Mouse (Mus musculus) T-helper 1 cell (primary cell): ENCODE results near the gene Inpp4a.

Source experiments
- in situ Hi-C: fragments of 300-600 bp; cut with MboI, MseI; formaldehyde crosslinking; loops from one replicate; pipeline ENCODE4 v1.15.1; 2025; ENCODE audit warnings: high pct_unique_total_duplicates

Inpp4a gene

DNA sequence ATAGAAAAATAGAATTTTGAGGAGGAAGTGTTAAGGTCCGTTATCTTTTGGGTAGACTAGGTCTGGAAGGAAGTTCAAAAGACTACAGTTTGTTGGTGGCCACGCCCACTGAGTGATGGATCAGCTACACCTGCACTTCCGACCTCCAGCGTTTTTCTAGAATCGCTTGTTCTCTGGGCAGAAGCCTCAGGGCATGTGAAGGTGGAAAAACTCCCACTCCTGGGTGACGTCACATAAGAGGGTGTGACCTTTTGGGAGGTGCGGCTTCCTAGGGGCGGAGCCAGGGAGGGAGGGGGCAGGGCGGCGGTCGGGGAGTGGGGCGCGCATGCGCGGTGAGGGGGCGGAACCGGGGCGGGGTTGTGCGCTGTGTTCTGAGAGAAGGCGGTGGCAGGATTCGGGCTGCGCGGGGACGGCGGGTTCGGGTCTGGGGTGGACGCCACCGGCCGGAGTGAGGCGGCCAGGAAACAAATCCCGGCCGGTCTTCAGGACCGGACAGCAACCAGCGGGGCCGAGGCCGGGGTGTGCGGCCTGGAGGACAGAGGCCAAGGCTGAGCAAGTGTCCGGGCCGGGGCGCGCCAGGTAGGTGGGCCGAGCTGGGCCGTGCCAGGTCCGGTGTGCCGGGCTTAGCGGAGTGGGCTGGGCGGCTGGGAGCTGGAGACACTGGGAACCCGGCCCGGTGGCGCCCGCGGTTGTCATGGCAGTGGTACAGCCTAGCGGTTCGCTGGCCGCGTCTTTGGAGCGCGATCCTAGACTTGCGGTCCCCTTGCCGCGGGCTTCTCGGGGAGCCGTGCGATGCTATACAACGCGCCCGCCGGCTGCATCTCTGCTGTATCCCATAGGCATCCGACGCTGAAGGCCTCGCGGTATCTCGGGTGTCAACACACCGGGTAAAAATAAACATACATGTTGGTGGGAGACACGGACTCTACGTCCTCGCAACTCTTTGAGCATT is at the start of gene Inpp4a:
Inpp4a (plus strand) TSS at position 326 of the 952 bp plus-strand sequence.
- in situ Hi-C loops, result loop anchor here (10.0 kb wide), 1 partner anchor 975 kb away; no protein-coding TSS in a partner anchor

DNA sequence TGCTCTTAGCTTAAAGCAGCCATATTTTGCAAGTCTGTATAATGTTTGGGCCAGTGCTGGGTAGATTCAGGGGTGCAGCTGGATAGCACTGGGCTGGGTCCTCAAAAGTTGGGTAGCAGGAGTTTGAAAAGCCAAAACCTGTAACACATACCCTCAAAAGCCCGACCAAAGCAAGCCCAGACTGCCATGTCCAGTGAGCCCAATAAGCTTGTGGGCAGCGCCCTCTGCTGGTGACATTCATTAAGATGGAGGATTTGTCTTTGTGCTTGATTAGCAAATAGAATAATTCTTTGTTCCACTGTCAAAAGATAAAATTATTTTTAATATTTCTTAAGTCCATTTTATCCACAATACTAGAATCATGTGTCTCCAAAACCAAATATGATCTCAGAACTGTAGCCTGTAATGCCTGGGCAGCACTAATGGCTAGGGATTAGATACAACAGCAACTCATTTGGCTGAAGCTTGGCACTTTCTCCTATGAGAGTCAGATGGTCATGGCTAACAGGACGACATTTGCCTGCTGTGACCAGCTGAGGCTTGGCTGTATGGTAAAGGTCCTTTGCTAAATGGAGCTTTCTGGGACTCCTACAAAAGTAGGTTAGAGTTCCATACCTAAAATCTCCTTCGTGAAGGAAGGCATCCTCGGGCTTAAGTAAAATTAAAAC is 48.9 kb upstream of the Inpp4a start:
- in situ Hi-C loops, result loop anchor here (5.0 kb wide), 1 partner anchor 458 kb away; no protein-coding TSS in a partner anchor

DNA sequence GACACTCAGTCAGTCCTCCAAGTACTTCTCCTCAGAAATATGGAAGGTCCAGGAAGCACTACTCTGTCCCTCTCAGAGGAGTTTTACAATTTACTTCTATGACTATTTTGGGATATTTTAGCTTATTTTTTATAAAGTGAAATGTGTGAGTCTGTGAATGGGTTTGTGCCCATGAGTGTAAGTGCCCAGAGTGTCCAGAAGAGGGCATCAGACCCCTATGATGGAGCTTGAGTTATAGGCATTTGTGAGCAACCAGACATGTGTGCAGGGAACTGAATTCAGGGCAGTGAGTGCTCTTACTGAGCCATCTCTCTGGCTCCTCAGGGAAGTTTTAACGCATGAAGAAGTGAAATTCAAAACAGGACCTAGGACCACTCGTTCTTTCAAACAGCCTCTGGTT is 41.2 kb upstream of the Inpp4a start:
- in situ Hi-C loops, result no loop called here

DNA sequence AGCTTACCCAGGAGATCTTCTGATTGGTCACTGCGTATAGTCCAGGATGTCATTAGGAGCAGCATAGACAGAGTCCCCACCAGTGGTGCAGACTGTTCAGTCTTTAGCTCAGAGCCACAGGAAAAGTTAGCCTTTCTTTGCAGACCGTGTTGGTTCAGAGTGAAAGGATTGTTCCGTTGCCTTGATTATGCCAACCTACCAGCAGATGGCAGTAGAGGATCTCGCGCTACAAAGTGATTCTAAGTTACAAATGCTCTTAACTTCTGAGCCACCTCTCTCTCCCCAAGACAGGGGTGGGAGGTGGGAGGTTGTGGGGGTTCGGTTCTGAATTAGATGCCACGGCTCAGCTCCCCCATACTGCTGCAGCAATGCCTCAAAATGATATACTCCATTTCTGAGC is 27.2 kb upstream of the Inpp4a start:
- in situ Hi-C loops, result loop anchor here (5.0 kb wide), 2 partner anchors 130 to 360 kb away; no protein-coding TSS in a partner anchor

DNA sequence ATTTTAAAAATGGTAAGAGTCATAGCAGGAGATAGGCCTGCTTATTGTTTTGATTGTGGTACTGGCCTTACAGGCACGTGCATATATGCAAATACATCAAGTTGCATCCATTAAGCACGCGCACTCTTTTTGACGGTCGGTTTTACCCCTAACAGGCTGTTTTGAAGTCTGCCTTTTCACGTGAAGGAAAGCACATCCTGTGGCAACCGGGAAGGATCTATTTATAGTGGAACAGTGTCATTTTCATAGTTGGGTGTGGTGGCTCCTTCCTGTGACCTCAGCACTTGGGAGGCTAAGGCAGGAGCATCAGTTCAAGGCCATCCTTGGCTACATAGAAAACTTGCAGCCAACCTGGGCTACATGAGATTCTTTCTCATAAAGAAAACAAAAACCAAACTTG is 13.1 kb upstream of the Inpp4a start:
- in situ Hi-C loops, result no loop called here

DNA sequence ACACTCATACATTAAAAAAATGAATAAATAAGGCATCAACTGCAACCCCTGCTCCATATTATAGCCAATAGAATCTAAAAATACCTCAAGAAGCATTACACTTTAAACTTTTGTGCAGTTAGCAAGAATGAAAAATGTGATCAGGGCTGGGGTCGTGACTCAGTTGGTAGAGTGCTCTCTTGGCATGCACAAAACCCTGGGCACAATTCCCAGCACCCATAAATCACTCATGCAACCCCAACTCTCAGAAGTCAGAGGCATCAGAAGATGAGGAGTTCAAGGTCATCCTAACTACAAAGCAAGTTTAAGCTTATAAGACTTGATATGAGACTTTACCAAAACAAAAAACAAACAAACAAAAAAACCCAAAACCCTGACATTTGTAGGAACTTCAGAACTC is 11.9 kb upstream of the Inpp4a start:
- in situ Hi-C loops, result no loop called here

DNA sequence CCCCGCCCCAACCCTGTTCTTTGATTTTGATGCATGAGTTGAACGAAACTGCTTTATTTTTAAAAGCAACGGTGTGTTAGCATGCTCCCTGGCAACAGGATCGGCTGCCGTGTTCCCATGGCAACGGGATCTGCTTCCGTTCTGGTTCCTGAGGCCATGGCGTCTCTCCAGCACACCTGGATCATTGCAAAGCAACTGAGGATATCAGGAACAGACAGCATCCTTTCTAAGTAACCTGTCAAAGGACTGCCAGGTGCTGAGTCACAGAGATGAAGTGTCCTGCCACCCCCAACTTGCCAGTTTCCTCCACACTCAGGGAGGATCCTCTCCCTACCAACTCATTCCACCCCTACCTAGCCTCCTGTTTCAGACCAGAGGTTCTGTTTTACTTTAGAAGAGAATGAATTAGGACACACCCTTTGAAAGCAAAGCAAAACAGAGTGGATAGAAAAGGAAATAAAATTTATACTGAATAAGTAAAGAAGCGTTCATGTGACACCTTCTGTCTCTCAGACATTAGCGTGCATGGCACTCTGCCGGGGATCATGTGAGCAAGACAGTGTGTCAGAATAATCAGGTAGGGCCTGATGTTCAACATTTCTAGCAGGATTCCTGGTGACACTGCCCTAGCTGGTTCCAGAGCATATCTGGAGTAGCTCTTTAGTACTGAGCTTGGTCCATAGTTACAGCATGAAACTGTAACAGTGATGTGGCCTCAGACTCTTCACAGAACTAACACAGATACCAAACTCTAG is 11.3 kb upstream of the Inpp4a start:
- in situ Hi-C loops, result no loop called here

DNA sequence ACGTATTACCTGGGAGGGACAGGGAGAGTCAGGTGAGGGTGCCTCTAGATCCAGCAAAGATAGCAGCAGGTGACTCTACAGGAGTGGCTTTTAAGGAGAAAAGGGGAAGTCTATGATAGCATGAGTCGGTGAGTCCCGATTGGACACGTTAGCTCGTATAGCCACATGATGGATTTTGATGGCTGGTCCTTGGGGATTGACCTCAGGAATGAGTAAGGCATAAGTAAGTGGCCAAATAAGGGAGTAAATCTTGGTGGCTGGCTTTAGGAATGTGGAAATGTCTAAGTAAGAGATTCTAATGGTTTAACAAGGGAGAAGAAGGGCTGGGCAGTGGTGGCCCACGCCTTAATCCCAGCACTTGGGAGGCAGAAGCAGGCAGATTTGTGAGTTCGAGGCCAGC is 10.7 kb upstream of the Inpp4a start:
- in situ Hi-C loops, result no loop called here

DNA sequence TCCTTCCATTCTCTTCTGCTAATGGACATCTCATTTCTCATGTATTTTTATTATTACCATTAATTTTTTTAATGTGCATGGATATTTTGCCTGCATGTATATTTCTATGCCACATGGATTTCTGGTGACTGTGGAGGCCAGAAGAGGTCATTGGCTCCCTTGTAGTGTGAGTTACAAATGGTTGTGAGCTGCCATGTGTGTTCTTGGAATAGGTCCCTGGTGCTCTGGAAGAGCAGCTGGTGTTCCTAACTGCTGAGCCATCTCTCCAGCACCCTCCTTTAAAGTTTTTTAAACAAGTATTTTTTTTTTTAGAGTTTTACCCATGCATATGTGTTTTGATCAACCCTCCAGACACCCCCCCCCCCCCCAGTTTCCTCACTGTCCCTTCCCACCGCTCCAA is 3.3 kb upstream of the Inpp4a start:
- in situ Hi-C loops, result no loop called here

DNA sequence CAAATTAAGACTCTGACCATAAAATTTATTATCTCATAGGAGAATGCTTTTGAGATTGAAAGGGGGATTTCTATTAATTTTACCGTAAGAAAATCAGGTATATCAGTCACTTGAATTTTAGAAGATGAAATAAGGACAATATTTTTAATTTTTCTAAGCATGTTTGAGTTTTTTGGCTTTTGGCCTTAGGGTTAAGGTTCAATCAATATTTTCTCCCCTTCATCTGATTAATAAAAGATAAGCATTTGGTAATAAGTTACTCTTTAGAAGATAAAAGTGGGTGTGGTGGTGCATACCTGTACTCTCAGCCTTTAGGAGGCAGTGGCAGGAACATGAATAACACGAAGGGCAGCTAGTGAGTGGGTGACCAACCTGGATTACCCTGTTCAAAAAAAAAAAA is 761 bp upstream of the Inpp4a start:
- in situ Hi-C loops, result no loop called here

DNA sequence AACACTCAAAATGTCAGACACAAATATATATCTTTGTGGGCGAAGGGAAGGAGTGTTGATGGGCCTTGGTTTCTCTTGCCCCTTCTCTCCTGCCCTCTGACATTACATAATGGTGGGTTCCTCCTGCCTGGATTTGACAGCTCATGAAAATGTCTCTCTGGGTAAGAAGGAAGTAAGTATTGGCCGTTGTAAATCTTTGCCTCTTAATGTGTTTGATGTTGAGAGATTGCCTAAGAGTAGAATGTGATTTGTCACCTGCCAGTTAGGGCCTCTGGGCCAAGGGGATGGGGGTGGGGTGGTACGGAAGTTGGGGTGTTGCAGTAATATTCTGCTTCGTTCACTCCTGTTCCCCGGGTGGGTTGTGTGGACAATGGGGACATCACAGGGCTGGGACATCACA is 985 bp downstream of the Inpp4a start:
- in situ Hi-C loops, result loop anchor here (10.0 kb wide), 1 partner anchor 976 kb away; no protein-coding TSS in a partner anchor

DNA sequence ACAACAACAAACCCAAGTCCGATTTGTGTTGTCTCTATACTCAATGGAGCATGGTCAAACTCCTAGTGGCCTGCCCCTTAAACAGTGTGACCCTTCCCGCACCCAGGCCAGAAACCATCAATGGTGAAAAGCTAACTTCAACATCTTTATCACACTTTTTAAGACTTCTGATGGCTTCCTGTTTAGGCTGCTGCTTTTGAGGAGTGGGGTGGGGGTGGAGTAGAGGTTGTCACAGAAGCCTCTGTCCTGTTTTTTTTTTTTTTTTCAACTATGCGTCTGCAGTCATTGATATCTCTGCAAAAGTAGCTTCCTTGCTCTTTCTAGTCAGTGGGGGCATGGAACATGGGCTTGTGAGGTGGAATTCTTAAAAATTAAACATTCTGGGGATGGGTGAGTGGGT is 3.1 kb downstream of the Inpp4a start:
- in situ Hi-C loops, result loop anchor here (10.0 kb wide), 1 partner anchor 978 kb away; no protein-coding TSS in a partner anchor

DNA sequence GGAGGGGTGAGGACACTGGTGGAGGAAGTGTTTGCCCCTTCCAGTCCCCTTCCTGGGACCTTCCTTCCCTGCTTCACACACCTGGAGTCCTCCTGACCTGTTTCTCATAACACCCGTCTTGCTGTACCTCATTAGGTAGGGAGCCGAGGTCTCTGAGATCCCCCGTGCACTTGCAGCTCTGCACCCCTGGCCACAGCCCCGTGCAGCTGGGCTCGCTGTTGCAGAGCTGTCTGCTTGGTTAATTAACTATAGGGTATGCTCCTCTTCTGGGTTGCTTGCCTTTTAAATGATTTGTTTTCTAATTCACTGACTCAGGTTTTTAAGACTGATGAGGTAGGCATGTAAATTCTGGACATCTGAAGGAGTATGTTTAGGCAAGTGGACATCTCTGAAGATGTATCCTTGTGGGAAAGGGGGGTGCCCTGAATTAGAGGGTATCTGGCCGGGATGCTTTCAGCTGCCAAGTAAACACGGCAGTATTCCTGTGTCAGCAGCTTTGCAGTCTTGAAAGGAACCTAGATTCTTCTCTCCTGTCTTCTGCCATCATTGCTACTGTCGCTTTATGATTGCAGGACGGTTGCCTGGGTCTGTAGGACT is 6.1 kb downstream of the Inpp4a start:
- in situ Hi-C loops, result loop anchor here (10.0 kb wide), 1 partner anchor 981 kb away; no protein-coding TSS in a partner anchor

DNA sequence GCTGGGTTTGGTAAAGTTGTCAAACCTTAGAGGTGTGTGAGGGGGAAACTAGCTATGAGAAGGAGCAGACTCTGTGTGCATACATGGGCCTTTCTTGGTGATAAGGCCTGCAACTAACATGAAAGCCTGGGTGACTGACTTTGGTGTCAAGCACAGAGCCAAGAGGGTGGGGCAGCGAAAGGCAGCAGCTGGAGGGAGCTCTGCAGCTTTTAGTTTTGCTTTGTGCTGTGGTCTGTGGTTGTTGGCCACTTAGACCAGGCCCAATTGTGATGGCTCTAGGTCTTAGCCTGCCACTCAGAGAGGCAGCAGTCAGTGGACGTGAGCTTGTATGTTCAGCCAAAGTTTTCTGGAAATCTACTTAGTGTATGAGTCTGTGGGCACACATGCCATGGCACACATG is 7.9 kb downstream of the Inpp4a start:
- in situ Hi-C loops, result loop anchor here (10.0 kb wide), 1 partner anchor 983 kb away; no protein-coding TSS in a partner anchor

DNA sequence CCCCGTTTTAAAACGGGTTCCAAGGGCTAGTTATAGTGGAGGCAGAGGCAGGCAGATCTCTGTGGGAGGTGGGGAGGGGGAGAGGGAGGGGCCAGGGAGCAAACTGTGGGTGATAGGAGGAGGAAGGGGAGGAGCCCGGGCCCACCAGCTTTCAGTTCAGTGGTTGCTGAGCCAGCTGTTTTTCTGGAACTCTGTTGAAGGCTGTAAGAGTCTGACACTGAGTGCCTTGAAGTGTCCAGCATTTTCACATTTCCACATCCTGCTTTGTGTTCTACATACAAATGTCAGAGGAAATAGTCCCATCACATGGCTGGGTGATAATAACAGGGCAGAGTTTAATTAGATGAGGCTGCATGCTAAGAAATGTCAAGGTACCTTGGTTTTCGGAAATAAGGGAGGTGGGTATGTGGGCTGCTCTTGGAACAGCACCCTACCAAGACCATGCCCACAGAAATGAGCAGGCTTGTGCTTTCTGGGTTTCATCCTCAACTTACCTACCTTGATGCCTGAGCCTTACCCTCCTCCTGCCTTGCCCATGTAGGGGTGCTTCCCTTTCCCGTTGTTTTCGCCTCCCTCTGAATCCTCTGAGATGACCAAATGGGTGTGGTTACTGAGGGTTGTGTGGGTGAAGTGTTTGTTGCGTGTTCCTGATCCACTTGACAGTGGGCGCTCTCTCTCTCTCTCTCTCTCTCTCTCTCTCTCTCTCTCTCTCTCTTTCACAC is 8.5 kb downstream of the Inpp4a start:
- in situ Hi-C loops, result loop anchor here (10.0 kb wide), 1 partner anchor 983 kb away; no protein-coding TSS in a partner anchor

DNA sequence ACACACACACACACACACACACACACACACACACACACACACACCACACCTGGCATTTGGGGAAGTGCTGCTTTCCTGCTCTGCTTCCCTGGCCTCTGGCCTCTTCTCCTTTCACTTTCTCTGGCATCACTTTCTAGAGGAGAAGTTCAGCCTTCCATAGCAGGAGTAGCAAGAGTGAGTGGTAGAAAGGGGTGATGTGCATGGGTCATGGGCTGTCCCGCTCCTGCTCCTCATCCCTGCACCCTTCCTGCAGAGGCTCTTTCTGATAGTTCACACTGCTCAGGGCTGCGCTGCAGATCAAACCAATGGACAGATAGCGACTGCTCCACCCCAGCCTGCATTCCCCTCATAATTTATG is 9.1 kb downstream of the Inpp4a start:
- in situ Hi-C loops, result loop anchor here (10.0 kb wide), 1 partner anchor 984 kb away; no protein-coding TSS in a partner anchor

DNA sequence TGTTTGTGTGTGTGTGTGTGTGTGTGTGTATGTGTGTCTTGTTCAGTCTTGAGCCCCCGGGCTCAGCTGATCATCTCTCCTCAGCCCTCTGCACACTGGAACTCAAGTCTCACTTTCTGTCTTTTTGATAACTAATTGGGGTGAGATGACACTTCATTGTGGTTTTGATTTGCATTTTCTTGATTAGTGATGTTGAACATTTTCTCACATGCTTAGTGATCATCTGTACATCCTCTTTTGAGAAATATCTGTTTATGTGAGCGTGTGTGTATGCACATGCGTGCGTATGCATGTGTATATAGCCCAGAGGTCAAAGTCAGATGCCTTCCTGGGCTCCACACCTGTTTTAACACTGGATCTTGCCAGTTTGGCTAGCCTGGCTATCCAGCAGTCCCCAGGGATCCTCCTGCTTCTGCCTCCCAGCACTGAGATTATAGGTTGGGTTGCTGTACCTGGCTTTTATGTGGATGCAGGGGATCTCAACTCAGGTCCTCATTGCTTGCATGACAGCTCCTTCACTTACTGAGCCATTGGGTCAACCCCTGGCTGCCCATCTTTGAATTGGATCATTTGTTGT is 10.4 kb downstream of the Inpp4a start:
- in situ Hi-C loops, result loop anchor here (10.0 kb wide), 1 partner anchor 985 kb away; no protein-coding TSS in a partner anchor

DNA sequence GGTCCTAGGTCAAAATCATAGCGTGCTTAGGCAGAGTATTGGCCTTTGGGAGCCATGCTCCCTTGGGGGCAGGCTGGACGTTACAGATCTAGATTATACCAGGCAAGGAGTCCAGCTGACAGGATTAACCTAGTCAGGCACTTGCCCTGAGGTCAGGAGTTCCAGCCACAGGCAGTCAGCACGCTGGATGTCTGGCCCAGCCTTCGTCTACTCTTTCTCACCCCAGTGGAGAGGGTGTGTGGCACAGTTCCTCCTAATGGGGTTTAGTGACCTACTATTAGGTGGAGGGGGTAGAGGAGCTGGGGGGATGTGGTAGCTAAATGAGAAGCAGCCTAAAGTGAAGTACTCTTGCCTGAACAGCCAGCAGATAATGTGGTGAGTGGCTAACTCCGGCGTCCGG is 14.7 kb downstream of the Inpp4a start:
- in situ Hi-C loops, result no loop called here

DNA sequence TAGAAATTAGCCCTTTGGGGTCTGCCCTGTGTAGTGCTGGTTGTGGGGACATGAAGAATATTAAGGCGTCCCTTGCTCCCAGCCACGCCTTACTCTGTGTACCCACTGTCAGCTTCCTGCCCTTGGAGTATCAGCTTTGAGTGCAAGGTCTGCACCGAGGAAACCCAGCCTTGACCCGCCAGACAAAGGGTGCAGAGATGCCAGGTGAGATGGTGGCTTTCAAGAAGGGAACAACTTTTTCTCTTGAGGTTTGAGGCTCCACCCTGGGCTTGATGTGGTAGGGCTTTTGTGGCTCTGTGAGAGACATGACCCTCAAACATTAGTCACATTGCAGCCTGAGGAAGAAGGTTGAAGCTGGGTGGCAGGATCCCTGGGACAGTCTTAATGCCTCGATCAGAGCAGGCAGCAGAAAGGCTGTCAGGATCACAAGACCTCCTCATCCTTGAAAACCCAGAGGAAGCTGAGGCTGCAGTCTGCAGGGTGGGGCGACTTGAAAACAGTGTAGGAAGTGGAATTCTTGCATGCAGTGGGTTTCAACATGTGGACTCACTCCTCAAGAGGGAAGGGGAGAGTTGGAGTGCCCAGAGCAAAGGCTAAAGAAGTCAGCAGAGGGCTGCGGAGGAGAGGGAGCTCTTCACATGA is 18.1 kb downstream of the Inpp4a start:
- in situ Hi-C loops, result no loop called here

DNA sequence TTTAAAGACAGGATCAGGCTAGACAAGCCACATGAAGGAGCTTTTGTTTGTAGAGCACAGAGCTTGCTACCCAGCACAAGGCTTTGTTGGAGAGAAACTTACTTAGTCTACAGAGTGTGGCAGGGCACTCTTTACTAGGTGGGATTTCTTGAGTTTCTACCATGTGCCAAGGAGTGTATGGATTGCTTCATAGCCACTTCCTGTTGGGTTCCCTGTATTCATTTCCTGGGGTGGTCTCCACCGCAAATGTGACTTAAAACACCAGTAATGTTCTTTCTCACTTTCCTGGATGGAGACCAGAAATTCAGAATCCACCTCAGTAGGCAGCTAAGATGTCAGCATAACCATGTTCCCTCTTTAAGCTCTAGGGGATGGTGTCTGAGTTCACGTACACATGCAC is 18.9 kb downstream of the Inpp4a start:
- in situ Hi-C loops, result no loop called here
